Mouse (Mus musculus) CH12.LX (cell line): Measurements from ENCODE around the gene Clcn2. TPM values are rescaled to one million over a fixed set of nuclear protein-coding genes. Genes with fewer than 3 reads are reported as not detected.
A peak's percentile ranks its signal among the peaks of the same experiment; 100 is the strongest.

Source experiments
- DNase-seq: peaks from one replicate; pipeline ENCODE4 v3.0.0-alpha.2; 2013; ENCODE audit errors: extremely low read depth
- H3K27ac ChIP-seq: 2 replicates; pipeline ENCODE4 v1.5.1; 2012; ENCODE audit warnings: low read depth, mild to moderate bottlenecking, control low read depth, moderate library complexity; ENCODE audit not compliant: insufficient read depth
- H3K27me3 ChIP-seq: replicated peaks from 2 replicates; pipeline ENCODE3; 2012; ENCODE audit warnings: inconsistent platforms
- H3K36me3 ChIP-seq, 2 experiments: replicated peaks in 1 of 2; 2 replicates each; pipeline versions ENCODE3 to v1.6.1; 2012; ENCODE audit warnings: inconsistent platforms in 1 of 2, low read length in 1 of 2, mild to moderate bottlenecking in 1 of 2, mixed read lengths in 1 of 2, moderate library complexity in 1 of 2; ENCODE audit not compliant: control insufficient read depth in 1 of 2, insufficient read depth in 1 of 2
- H3K4me1 ChIP-seq, 2 experiments: 2 replicates each; pipeline ENCODE4 v1.6.1; 2012; ENCODE audit warnings: inconsistent platforms in 1 of 2, moderate library complexity in 1 of 2; ENCODE audit not compliant: insufficient read depth in 2 of 2, control insufficient read depth in 1 of 2
- H3K4me2 ChIP-seq: 2 replicates; pipeline ENCODE4 v1.6.1; 2012; ENCODE audit warnings: low read depth, mild to moderate bottlenecking, control low read depth; ENCODE audit not compliant: poor library complexity, insufficient read depth, severe bottlenecking
- H3K4me3 ChIP-seq, 3 experiments: fragments of 150-350 bp in 1 of 3; sonication (generic) in 1 of 3; replicated peaks in 1 of 3; 2 replicates each; pipeline versions ENCODE3 to v1.5.1; 2011 to 2012; ENCODE audit warnings: low read depth in 2 of 3, low read length in 2 of 3, mild to moderate bottlenecking in 2 of 3, moderate library complexity in 2 of 3, control low read depth in 1 of 3, improper control_type of control experiment in 1 of 3, inconsistent platforms in 1 of 3, mixed read lengths in 1 of 3; ENCODE audit not compliant: poor library complexity in 1 of 3
- H3K79me2 ChIP-seq: replicated peaks from 2 replicates; pipeline ENCODE4 v1.6.1; 2012; ENCODE audit warnings: mild to moderate bottlenecking, moderate library complexity; ENCODE audit not compliant: control insufficient read depth, poor library complexity, insufficient read depth, severe bottlenecking; ENCODE audit errors: extremely low read depth
- H3K9ac ChIP-seq: 2 replicates; pipeline ENCODE4 v1.6.1; 2012; ENCODE audit warnings: low read depth, mild to moderate bottlenecking, control low read depth, moderate library complexity; ENCODE audit not compliant: insufficient read depth
- H3K9me3 ChIP-seq: replicated peaks from 2 replicates; pipeline ENCODE3; 2012; ENCODE audit warnings: low read length, inconsistent platforms, mixed read lengths
- CHD1 ChIP-seq: IDR thresholded peaks from 2 replicates; pipeline ENCODE4 v1.6.1; 2012; ENCODE audit warnings: low read depth, low read length, improper control_type of control experiment, inconsistent platforms
- CHD2 ChIP-seq: IDR thresholded peaks from 2 replicates; pipeline ENCODE4 v1.6.1; 2011; ENCODE audit warnings: low read length, improper control_type of control experiment
- CTCF ChIP-seq, 2 experiments: IDR thresholded peaks in 1 of 2; conservative IDR thresholded peaks in 1 of 2; 2 replicates each; pipeline ENCODE4 v1.5.1; 2011 to 2012; ENCODE audit warnings: low read depth in 2 of 2, low read length in 2 of 2, improper control_type of control experiment in 1 of 2, inconsistent platforms in 1 of 2, mild to moderate bottlenecking in 1 of 2, moderate library complexity in 1 of 2
- EP300 ChIP-seq: IDR thresholded peaks from 2 replicates; pipeline ENCODE4 v1.6.1; 2011; ENCODE audit warnings: low read length, improper control_type of control experiment
- IRF4 ChIP-seq: IDR thresholded peaks from 2 replicates; pipeline ENCODE4 v1.6.1; 2014; ENCODE audit warnings: low read depth, mild to moderate bottlenecking, inconsistent platforms, low read length, improper control_type of control experiment
- MAZ ChIP-seq: IDR thresholded peaks from 2 replicates; pipeline ENCODE4 v1.6.1; 2012; ENCODE audit warnings: low read depth, mild to moderate bottlenecking, inconsistent platforms, low read length, improper control_type of control experiment, moderate library complexity
- MEF2A ChIP-seq: IDR thresholded peaks from 2 replicates; pipeline ENCODE4 v1.6.1; 2014; ENCODE audit warnings: low read depth, mild to moderate bottlenecking, inconsistent platforms, low read length, improper control_type of control experiment, borderline replicate concordance
- NELFE ChIP-seq: IDR thresholded peaks from 2 replicates; pipeline ENCODE4 v1.6.1; 2011; ENCODE audit warnings: low read depth, low read length, improper control_type of control experiment
- RAD21 ChIP-seq: IDR thresholded peaks from 2 replicates; pipeline ENCODE4 v1.6.1; 2011; ENCODE audit warnings: low read depth, mild to moderate bottlenecking, low read length, improper control_type of control experiment, moderate library complexity
- SMC3 ChIP-seq: IDR thresholded peaks from 2 replicates; pipeline ENCODE4 v1.6.1; 2011; ENCODE audit warnings: low read depth, low read length, improper control_type of control experiment
- TCF12 ChIP-seq: IDR thresholded peaks from 2 replicates; pipeline ENCODE4 v1.6.1; 2014; ENCODE audit warnings: low read depth, mild to moderate bottlenecking, inconsistent platforms, low read length, improper control_type of control experiment
- UBTF ChIP-seq: IDR thresholded peaks from 2 replicates; pipeline ENCODE4 v1.6.1; 2012; ENCODE audit warnings: low read depth, mild to moderate bottlenecking, inconsistent platforms, low read length, improper control_type of control experiment, moderate library complexity
- ZC3H11A ChIP-seq: IDR thresholded peaks from 2 replicates; pipeline ENCODE4 v1.6.1; 2012; ENCODE audit warnings: low read depth, mild to moderate bottlenecking, inconsistent platforms, low read length, improper control_type of control experiment
- ZMIZ1 ChIP-seq: IDR thresholded peaks from 2 replicates; pipeline ENCODE4 v1.6.1; 2012; ENCODE audit warnings: low read depth, mild to moderate bottlenecking, inconsistent platforms, low read length, improper control_type of control experiment
- ZNF384 ChIP-seq: IDR thresholded peaks from 2 replicates; pipeline ENCODE4 v1.6.1; 2012; ENCODE audit warnings: low read depth, low read length, improper control_type of control experiment, inconsistent platforms
- dilution Hi-C: fragments of 300-500 bp; cut with MboI; formaldehyde crosslinking; loops from 2 replicates; pipeline ENCODE4 v1.14.3; 2020; ENCODE audit warnings: low sequenced_read_pairs; ENCODE audit not compliant: extremely low pct_unique_long_range_greater_than_20kb, extremely low pct_ligation_motif_present
- in situ Hi-C: fragments of 300-500 bp; cut with MboI; formaldehyde crosslinking; loops from 3 replicates; pipeline ENCODE4 v1.14.3; 2019; ENCODE audit warnings: low sequenced_read_pairs, low pct_ligation_motif_present, low pct_unique_long_range_greater_than_20kb, mixed read lengths
- polyA plus RNA-seq: library from polyadenylated mRNA; unstranded; fragments of >175 nt; gene quantifications from 2 replicates; pipeline ENCODE4 v1.2.1, GENCODE M21; 2012; ENCODE audit warnings: low read depth; ENCODE audit not compliant: insufficient read length
- total RNA-seq, 2 experiments: library from RNA; depleted of rRNA; stranded (reverse); fragments of 300-350 nt in 1 of 2; fragments of >200 nt in 1 of 2; gene quantifications; 2 replicates each; pipeline ENCODE4 v1.2.3; 2012 to 2014

The Clcn2 gene
- total and polyA plus RNA-seq, 3 experiments = 1.2 to 4.5 (median 4.1) TPM

DNA sequence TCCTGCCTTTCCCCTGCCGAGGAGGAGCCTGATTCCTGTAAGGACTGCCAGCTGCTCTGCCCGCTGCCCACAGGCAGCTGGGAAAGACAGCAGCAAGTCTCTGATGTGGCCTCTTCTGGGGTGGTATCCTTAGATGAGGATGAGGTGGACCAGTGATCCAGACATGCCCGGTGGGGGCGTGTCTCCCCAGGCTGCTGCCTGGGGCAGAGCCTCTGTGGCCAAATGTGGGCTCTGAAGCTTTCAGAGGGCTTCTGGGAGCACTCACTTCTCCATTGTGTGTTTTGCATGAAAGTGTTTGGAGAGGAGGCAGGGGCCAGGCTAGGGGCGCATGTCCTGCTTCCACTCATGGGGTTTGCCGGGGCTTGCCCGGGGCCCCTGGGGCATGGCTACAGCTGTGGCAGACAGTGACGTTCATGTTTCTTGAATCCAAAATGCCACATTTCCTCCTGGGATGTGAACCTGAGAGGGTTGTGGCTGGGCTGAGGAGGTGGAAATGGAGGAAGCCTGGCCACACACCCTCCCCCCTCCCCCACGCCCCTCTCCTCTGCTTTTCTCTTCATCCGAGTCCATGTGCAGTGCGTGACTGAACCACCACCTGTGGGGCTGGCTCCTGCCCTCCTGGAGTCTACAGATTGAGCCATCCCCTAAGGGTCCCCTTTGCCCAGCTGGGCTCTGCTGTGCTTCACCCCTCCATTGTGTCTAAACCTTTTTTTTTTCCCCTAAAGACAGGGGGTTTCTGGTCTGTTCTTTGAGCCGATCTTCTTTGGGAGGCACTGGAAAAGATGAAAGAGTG lies 15.6 kb downstream of the Clcn2 start (continued):
- no peak for TF ChIP-seq RAD21
- TF ChIP-seq MAZ = peak; percentile 96
- TF ChIP-seq MEF2A = peak; percentile 92
- TF ChIP-seq CHD1 = peak; percentile 96

DNA sequence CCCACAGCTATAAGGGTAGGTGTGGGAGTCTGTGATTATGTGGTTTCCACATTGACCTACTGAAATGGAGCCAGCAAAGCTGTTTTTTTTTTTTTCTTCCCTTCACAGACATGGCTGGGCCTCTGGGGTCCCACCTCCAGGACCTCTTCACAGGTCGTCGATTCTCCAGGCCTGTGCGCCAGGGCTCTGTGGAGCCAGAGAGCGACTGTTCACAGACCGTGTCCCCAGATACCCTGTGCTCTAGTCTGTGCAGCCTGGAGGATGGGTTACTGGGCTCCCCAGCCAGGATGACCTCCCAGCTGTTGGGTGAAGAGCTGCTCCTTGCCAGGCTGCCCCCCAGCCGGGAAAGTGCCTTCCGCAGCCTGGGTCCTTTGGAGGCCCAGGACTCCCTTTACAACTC lies 16.2 kb downstream of the Clcn2 start:
- no peak for DNase-seq
- Histone ChIP-seq H3K27me3 (no peaks in the 10 kb centered on the region), H3K9me3 (no peaks in the 10 kb centered on the region), H3K4me2 (peak overlapping the region; percentile 83; the same call in 1 of the 2 replicates), H3K36me3 (peaks cover 0 to 20% of the 10 kb centered on the region in 2 experiments), H3K79me2 (no peaks in the 10 kb centered on the region), H3K9ac (peak overlapping the region; percentile 42), H3K4me3 (peak overlapping the region; percentile 39 to 49 (median 45)), H3K4me1 (peaks cover 13 to 52% of the 10 kb centered on the region in 2 experiments), H3K27ac (peak overlapping the region; percentile 62)
- in situ Hi-C loops (no loop called here), dilution Hi-C loops (no loop called here)
- TF ChIP-seq ZNF384 (peak; percentile 68; the same call in 1 of the 2 replicates), EP300 (no peak), ZMIZ1 (no peak), UBTF (no peak), CHD2 (no peak), SMC3 (no peak), ZC3H11A (no peak), TCF12 (no peak)

GRCm38 (mm10) chr16:20700036-20700435 lies 17.5 kb downstream of the Clcn2 start:
- Histone ChIP-seq H3K4me2 (no peak overlapping the region), H3K36me3 (peaks cover 0 to 28% of the 10 kb centered on the region in 2 experiments), H3K9ac (no peak overlapping the region), H3K4me1 (peaks cover 13 to 40% of the 10 kb centered on the region in 2 experiments), H3K27me3 (no peaks in the 10 kb centered on the region), H3K9me3 (no peaks in the 10 kb centered on the region), H3K79me2 (no peaks in the 10 kb centered on the region), H3K27ac (no peak overlapping the region), H3K4me3 (no peak overlapping the region)
- DNase-seq = no peak
- in situ Hi-C loops = no loop called here
- TF ChIP-seq NELFE (no peak), IRF4 (no peak), CTCF (conservative IDR thresholded peaks at IDR 0.05 in 1 of 2, IDR thresholded peaks at IDR 0.05 in 1 of 2; ENCODE audit: low read depth in 2 of 2, low read length in 2 of 2) (no peak)
- dilution Hi-C loops = no loop called here
